Mouse (Mus musculus) activated CD4-positive, CD25-positive, alpha-beta regulatory T cell, adult 9 weeks (primary cell): ENCODE data around the gene Duxbl2. TPM values are rescaled to one million over a fixed set of nuclear protein-coding genes. Genes with fewer than 3 reads are reported as not detected.

Experiments used
- polyA plus RNA-seq: library from polyadenylated mRNA; unstranded; fragments of 100-300 nt; shearing (Covaris generic); gene quantifications from one replicate; pipeline ENCODE4 v1.2.1, GENCODE M21; 2017

The Duxbl2 gene
- not detected for polyA plus RNA-seq

DNA sequence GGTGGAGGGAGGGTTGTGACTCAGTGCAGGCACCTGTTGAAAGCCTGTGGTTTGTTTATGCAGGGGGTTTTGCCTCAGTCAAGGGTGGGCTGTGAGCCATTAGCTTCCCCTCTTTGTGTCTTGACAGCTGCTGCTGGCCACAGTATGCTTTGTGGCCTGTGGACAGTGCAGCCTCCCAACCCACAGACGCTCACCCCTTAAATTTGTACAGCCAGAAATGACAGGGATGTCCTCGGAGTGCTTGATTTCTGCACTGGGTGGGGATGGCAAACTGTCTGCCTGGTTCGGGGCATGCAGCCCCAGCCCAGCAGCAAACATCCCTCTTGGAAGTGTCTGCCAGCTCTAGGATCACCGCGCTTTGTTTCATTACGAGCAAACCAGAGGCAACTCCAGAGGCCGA is at the start of gene Duxbl2:
Gene Duxbl2, plus strand, starts transcription at position 200 of the 400 bp plus-strand sequence.

DNA sequence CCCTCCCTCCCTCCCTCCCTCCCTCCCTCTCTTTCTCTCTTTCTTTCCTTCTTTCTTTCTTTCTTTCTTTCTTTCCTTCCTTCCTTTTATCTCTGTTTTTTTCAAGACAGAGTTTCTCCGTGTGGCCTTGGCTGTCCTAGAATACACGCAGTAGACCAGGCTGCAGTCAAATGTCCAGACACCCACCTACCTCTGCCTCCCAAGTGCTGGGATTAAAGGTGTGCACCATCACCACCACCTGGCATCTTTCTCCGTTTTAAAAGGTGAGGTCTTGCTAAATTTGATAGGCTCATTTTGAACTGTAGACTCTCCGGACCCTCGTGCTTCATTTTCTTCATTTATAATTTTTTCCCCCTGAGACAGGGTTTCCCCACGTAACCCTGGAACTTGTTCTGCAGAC is 36.9 kb upstream of the Duxbl2 start, which contains the start of gene Cphx2:
Gene Cphx2, plus strand, starts transcription at position 301 of the 400 bp plus-strand sequence.

DNA sequence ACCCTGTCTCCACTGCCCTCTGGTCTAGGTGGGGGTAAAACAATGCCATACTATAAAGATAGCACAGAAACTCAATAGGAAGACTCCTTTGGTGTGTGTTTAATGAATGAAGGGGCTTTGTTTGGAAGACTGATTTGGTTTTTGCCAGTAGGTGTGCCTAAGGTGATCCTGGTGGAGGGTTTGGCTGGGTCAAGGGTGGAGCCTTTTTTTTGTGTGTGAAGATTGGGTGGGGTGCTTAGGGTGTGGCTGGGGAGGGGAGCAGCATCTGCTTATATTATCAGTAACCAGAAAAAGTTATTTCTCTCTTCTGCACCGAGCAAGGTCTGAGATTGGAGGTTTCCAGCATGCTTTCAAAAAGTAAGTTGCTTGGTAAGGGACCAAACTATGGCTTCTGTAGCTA is 36.2 kb upstream of the Duxbl2 start, which contains the start of gene Cphx3:
Gene Cphx3, plus strand, starts transcription at position 301 of the 400 bp plus-strand sequence.

Other genes with a start within 250 kb of the Duxbl2 start
- not detected for gene Plac9a, start 215.2 kb upstream of the Duxbl2 start, polyA plus RNA-seq
- 11.7 TPM for gene Tmem254a, start 190.7 kb upstream of the Duxbl2 start, polyA plus RNA-seq
- gene Cphx1, start 180.0 kb upstream of the Duxbl2 start, polyA plus RNA-seq: not detected
- gene Duxbl1, start 139.8 kb upstream of the Duxbl2 start, polyA plus RNA-seq: not detected
- gene Gm9780, start 75.6 kb upstream of the Duxbl2 start, polyA plus RNA-seq: not detected
- gene Tmem254c, start 51.0 kb upstream of the Duxbl2 start, polyA plus RNA-seq: 236 TPM
- not detected for gene Cphx2, start 36.8 kb upstream of the Duxbl2 start, polyA plus RNA-seq
- gene Cphx3, start 36.1 kb upstream of the Duxbl2 start, polyA plus RNA-seq: not detected
- gene Plac9b, start 64.1 kb downstream of the Duxbl2 start, polyA plus RNA-seq: not detected
- 105 TPM for gene Tmem254b, start 88.7 kb downstream of the Duxbl2 start, polyA plus RNA-seq
- not detected for gene Duxbl3, start 139.6 kb downstream of the Duxbl2 start, polyA plus RNA-seq